Mouse (Mus musculus): ENCODE measurements around the gene Dgki.

- TF ChIP-seq CTCF (IDR thresholded peaks at IDR 0.05; ENCODE audit: low read depth) (no peak), EP300 (IDR thresholded peaks at IDR 0.05; ENCODE audit: low read depth) (no peak)
Measured at GRCm38 (mm10) chr6:37007573-37007972, 292.4 kb downstream of the Dgki start.

Measured in liver, embryonic 14.5 days (tissue).